Mouse (Mus musculus) midbrain, embryonic 11.5 days (tissue): Measurements from ENCODE around the gene Procr. TPM values are rescaled to one million over a fixed set of nuclear protein-coding genes. Genes with fewer than 3 reads are reported as not detected.
"Not testable (repeated sequence)": the region's sequence is repeated elsewhere in the genome, so short reads cannot be mapped to it uniquely, and the experiment has no call there.

ENCODE experiments used
- ATAC-seq: fragments of 200-750 bp; cut with Nextera tagmentation; 2 replicates; pipeline ENCODE4 v1.8.0; 2017; ENCODE audit warnings: moderate TSS enrichment, moderate library complexity; ENCODE audit not compliant: low FRiP score
- DNase-seq: peaks from one replicate; pipeline ENCODE4 v3.0.0; 2015; ENCODE audit warnings: low spot score; ENCODE audit errors: missing footprints
- H3K27ac ChIP-seq: fragments of 300-500 bp; sonication (generic); 2 replicates; pipeline ENCODE4 v1.5.1; 2014; ENCODE audit warnings: low read depth, low read length
- H3K27me3 ChIP-seq: fragments of 300-500 bp; sonication (generic); 2 replicates; pipeline ENCODE4 v1.6.1; 2014; ENCODE audit warnings: mild to moderate bottlenecking, low read length, moderate library complexity, mixed read lengths; ENCODE audit not compliant: control insufficient read depth, insufficient read depth
- H3K36me3 ChIP-seq: fragments of 300-500 bp; sonication (generic); 2 replicates; pipeline ENCODE4 v1.6.1; 2014; ENCODE audit warnings: mild to moderate bottlenecking, low read length, moderate library complexity, mixed read lengths; ENCODE audit not compliant: control insufficient read depth, insufficient read depth
- H3K4me1 ChIP-seq: fragments of 300-500 bp; sonication (generic); 2 replicates; pipeline ENCODE4 v1.6.1; 2014; ENCODE audit warnings: low read length; ENCODE audit not compliant: control insufficient read depth, insufficient read depth
- H3K4me2 ChIP-seq: fragments of 300-500 bp; sonication (generic); 2 replicates; pipeline ENCODE4 v1.6.1; 2014; ENCODE audit warnings: mild to moderate bottlenecking, moderate library complexity
- H3K4me3 ChIP-seq: fragments of 300-500 bp; sonication (generic); 2 replicates; pipeline ENCODE4 v1.5.1; 2014; ENCODE audit warnings: low read depth, low read length
- H3K9ac ChIP-seq: fragments of 300-500 bp; sonication (generic); 2 replicates; pipeline ENCODE4 v1.6.1; 2014; ENCODE audit warnings: low read length
- H3K9me3 ChIP-seq: fragments of 300-500 bp; sonication (generic); 2 replicates; pipeline ENCODE4 v1.6.1; 2016; ENCODE audit warnings: low read length; ENCODE audit not compliant: control insufficient read depth
- WGBS: fragments of 180-500 bp; shearing (Covaris S2); extraction: QIAGEN DNeasy Blood & Tissue Kit; methylation state at CpG from one replicate; pipeline ENCODE4 v1.1.7; 2014; 5-methylcytosine and 5-hydroxymethylcytosine counted together
- polyA plus RNA-seq: library from polyadenylated mRNA; unstranded; fragments of >200 nt; fragmentation: Nextera tagmentation; extraction: Ambion mirVana; gene quantifications from 2 replicates; pipeline ENCODE4 v1.2.1, GENCODE M21; 2014

Gene Procr
- polyA plus RNA-seq, 1 experiment from 2014 or later: 3.2 TPM

DNA sequence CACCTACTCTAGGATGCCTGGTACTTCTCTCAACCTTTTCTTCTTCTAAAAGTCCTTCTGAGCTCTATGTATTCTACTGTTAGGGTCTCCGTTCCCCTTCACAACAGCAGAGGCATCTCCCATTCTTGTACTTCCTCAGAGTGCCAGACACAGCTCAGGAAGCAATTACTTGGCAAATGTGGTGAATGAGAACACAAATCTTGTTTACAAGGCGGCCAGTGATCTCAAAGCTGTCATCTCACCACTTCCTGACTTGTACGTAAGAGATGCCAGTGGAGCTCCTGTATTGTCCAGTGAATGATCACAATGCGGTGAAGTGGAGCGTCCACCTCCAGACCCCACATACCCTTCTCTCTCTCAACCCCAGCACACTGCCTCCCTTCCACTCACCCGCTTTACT, 26.4 kb upstream of the Procr start:
- Histone ChIP-seq H3K36me3 (no peaks in the 10 kb centered on the region), H3K4me2 (no peak overlapping the region)

DNA sequence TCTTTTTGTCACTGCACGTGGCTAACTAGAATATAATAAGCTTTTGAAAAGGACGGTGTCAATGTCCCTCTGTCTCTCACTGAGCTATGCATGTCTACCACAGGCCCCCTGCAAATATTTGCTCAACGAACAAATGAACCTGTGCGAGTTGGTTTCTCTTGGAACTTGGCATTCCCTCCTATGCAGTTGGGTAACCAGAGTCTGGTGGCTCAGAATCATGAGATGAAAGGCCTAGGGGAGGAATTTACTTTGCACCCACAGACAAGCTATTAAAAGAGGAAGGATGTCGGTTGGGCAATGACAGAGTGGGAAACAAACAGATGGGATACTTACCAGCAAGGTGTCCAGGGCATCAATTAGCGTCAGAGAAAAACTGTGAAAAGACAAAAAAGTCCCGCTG, 24.6 kb upstream of the Procr start:
- Histone ChIP-seq H3K9ac (no peak overlapping the region), H3K36me3 (no peaks in the 10 kb centered on the region), H3K4me3 (no peak overlapping the region), H3K27me3 (no peaks in the 10 kb centered on the region), H3K4me1 (peaks cover 6% of the 10 kb centered on the region; the same call in 1 of the 2 replicates), H3K27ac (no peak overlapping the region), H3K4me2 (no peak overlapping the region), H3K9me3 (no peaks in the 10 kb centered on the region)
- ATAC-seq (no peak), DNase-seq (no peak)
- 88% methylated on average over 7 of the region's 7 CpGs for WGBS

More for the DNA sequence above, 26.4 kb upstream of the Procr start:
- H3K4me1 ChIP-seq: peaks cover 6% of the 10 kb centered on the region; the same call in 1 of the 2 replicates
- no peaks in the 10 kb centered on the region for H3K27me3 ChIP-seq
- H3K4me3 ChIP-seq: no peak overlapping the region
- no peak overlapping the region for H3K27ac ChIP-seq
- 85% methylated on average over 6 of the region's 6 CpGs for WGBS
- no peak for ATAC-seq
- DNase-seq: no peak
- no peaks in the 10 kb centered on the region for H3K9me3 ChIP-seq
- no peak overlapping the region for H3K9ac ChIP-seq

- H3K9ac ChIP-seq: 0 out of 2 replicates have a peak overlapping the region, but pooled peaks have one; percentile 16
- H3K36me3 ChIP-seq: no peaks in the 10 kb centered on the region
- H3K9me3 ChIP-seq: no peaks in the 10 kb centered on the region
- no peak overlapping the region for H3K4me2 ChIP-seq
- ATAC-seq: no peak
- peaks cover 6% of the 10 kb centered on the region; the same call in 1 of the 2 replicates for H3K4me1 ChIP-seq
- no peak for DNase-seq
- 83% methylated on average over 7 of the region's 7 CpGs for WGBS
- no peaks in the 10 kb centered on the region for H3K27me3 ChIP-seq
- no peak overlapping the region for H3K4me3 ChIP-seq
- H3K27ac ChIP-seq: no peak overlapping the region
These were observed 23.0 kb upstream of the Procr start for GRCm38 (mm10) chr2:155727764-155728395.

- Histone ChIP-seq H3K4me1 (peaks cover 6% of the 10 kb centered on the region; the same call in 1 of the 2 replicates), H3K9ac (peak overlapping the region; percentile 81), H3K4me3 (peak overlapping the region; percentile 83), H3K36me3 (no peaks in the 10 kb centered on the region), H3K4me2 (peak overlapping the region; percentile 92), H3K27ac (no peak overlapping the region), H3K9me3 (no peaks in the 10 kb centered on the region), H3K27me3 (no peaks in the 10 kb centered on the region)
- peak; percentile 83 for DNase-seq
- no peak for ATAC-seq
- WGBS: 4% methylated on average over 15 of the region's 15 CpGs
These were observed 22.2 kb upstream of the Procr start for GRCm38 (mm10) chr2:155728742-155729141.

DNA sequence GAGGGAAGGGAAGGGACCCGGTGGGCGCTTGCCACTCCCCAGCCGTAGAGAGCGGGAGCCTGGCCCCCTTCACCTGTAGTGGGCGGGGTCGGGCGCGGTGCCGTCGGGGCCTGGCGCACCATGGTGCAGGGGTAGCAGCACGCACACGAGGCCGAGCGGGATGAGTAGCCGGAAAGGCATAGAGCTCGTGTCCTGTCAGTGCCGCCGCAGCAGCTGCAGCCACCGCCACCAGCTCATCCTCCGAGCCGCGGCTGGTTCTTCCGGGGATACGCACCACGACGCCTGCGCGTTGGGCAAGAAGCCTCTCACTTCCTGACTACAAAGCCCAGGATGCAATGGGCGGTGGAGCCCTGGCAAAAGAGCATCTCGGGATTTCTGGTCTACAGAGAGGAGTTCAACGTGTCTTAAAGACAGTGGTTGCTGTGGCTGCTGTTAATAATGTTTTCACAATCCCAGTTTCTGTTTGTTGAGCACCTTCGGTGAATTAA, 21.7 kb upstream of the Procr start, which contains the start of gene Edem2:
Edem2 (minus strand) TSS at position 318 of the 488 bp plus-strand sequence.
- Histone ChIP-seq H3K4me1 (peaks cover 6% of the 10 kb centered on the region; the same call in 1 of the 2 replicates), H3K27ac (no peak within 1 kb of the TSS), H3K9ac (peak within 1 kb of the TSS; percentile 81), H3K9me3 (no peaks in the 10 kb centered on the region), H3K4me2 (peak within 1 kb of the TSS; percentile 92), H3K4me3 (peak within 1 kb of the TSS; percentile 83), H3K27me3 (no peaks in the 10 kb centered on the region), H3K36me3 (no peaks in the 10 kb centered on the region)
- WGBS: 0% methylated on average over 22 of the region's 33 CpGs
- DNase-seq (peak; percentile 99), ATAC-seq (peak; percentile 98)

DNA sequence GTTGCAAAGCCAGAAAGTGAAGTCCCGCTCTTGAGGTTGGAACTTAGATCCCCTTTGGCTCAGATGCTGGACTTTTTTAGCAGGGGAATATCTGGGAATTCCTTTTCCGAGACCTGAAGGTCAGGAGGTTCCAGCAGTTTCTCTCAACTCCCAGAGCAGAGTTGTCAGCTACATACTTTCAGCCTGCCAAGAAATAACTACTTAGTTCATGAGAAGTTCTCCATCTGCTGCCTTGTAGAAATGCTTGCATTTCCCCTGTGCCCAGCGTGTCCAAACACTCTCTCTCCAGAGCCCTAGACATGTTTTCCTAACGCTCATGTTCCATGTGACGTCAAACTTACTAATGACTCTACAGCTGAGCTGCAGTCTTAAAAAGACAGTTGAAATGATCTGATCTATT, 15.8 kb upstream of the Procr start:
- no peak overlapping the region for H3K27ac ChIP-seq
- H3K4me2 ChIP-seq: no peak overlapping the region
- 90% methylated on average over 5 of the region's 5 CpGs for WGBS
- no peaks in the 10 kb centered on the region for H3K36me3 ChIP-seq
- no peaks in the 10 kb centered on the region for H3K9me3 ChIP-seq
- H3K4me1 ChIP-seq: no peaks in the 10 kb centered on the region
- no peaks in the 10 kb centered on the region for H3K27me3 ChIP-seq
- no peak overlapping the region for H3K9ac ChIP-seq
- no peak overlapping the region for H3K4me3 ChIP-seq
- ATAC-seq (no peak), DNase-seq (no peak)

DNA sequence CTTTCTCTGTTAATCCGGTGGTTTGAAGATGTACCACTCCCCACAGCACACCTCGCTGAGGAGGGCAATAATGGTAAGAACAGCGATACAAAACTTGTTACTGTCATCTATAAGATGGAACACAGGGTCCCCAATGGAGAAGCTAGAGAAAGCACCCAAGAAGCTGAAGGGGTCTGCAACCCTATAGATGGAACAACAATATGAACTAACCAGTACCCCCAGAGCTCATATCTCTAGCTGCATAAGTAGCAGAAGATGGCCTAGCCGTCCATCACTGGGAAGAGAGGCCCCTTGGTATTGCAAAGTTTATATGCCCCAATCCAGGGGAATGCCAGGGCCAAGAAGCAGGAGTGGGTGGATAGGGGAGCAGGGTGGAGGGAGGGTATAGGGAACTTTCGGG, 15.2 kb upstream of the Procr start, which contains the start of gene Gm17581:
Gm17581 (minus strand) TSS at position 101 of the 400 bp plus-strand sequence.
- H3K4me1 ChIP-seq, ATAC-seq, H3K27ac ChIP-seq, H3K9me3 ChIP-seq, DNase-seq, H3K36me3 ChIP-seq, H3K4me3 ChIP-seq, H3K9ac ChIP-seq, H3K4me2 ChIP-seq, H3K27me3 ChIP-seq: not testable (repeated sequence)
- WGBS: 87% methylated on average over 5 of the region's 5 CpGs

DNA sequence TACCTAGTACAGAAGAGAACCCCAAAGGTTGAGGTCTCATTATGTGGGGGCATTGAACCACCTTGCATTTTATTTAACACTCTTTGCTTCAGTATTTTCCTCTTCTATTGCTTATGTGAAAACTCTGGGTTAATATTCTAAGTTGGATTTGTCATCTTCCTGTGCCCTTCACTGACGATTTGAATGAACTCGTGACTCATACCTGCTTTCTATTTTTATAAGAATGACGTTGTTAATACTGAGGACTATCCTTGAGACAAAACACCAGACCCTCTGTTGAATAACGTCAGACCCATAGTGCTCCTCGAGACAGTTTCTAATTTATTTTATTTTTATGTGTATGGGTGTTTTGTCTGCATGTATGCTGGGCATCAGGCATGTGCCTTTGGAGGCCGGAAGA, 14.0 kb upstream of the Procr start:
- Histone ChIP-seq H3K4me1 (no peaks in the 10 kb centered on the region), H3K9ac (no peak overlapping the region), H3K4me2 (no peak overlapping the region), H3K27me3 (no peaks in the 10 kb centered on the region), H3K4me3 (no peak overlapping the region), H3K27ac (no peak overlapping the region), H3K9me3 (no peaks in the 10 kb centered on the region), H3K36me3 (no peaks in the 10 kb centered on the region)
- ATAC-seq (no peak), DNase-seq (no peak)
- 86% methylated on average over 6 of the region's 6 CpGs for WGBS

- H3K9me3 ChIP-seq: no peaks in the 10 kb centered on the region
- no peaks in the 10 kb centered on the region for H3K27me3 ChIP-seq
- DNase-seq (no peak), ATAC-seq (no peak)
- no peaks in the 10 kb centered on the region for H3K36me3 ChIP-seq
- no peaks in the 10 kb centered on the region for H3K4me1 ChIP-seq
- 75% methylated on average over 9 of the region's 9 CpGs for WGBS
- no peak overlapping the region for H3K4me3 ChIP-seq
- H3K27ac ChIP-seq: no peak overlapping the region
- H3K9ac ChIP-seq: no peak overlapping the region
- no peak overlapping the region for H3K4me2 ChIP-seq
These were observed 13.1 kb upstream of the Procr start for GRCm38 (mm10) chr2:155737803-155738202.
